Mouse (Mus musculus) monocyte, adult 59 days (primary cell): ENCODE data around the gene Zfp566. TPM values are rescaled to one million over a fixed set of nuclear protein-coding genes. Genes with fewer than 3 reads are reported as not detected.

Experiments
- total RNA-seq, 2 experiments: library from RNA; stranded (reverse); gene quantifications; one replicate each; pipeline ENCODE4 v1.2.4; 2023

The Zfp566 gene
- 1 to 10 TPM; 2.5 to 3.2 TPM for total RNA-seq

DNA sequence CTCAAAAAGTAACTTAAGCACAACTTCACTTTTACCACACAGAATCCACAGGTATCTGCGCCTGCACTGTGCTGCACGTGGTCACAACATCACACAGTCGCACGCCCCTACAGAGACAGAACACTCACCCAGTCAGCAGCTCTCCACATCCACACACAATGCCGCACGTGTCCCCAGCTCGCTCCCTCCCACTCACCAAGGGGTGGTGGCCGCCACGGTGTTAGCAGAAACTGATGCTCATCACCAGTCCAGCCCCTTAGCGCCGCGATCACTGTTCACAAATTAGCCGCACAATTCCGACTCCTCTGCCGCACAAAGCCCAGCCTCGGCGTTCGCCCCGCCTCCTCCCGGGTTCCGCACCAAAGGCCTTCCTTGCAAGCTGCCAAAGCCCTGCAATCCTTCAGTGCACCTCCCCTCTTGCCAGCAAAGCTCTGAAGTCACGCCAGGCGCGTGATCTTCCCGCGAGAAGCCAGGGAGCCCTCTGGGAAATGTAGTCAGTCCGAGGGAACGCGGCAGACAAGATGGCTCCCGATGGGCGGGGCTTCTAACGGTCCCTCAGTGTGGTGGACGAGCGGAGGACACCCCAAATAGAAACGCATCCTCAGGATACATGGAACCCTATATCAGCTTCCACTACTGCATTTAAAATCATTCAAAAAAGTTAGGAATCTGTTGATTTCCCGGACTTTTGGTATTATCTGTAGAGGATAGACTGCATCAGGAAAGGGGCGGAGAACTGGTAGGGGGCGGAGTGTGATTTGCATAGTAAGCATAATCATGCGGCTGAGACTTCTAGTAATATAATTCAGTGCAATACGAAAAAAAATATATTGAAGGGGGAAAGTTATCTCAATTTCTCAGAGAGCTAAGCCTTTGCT is at the start of gene Zfp566, which contains the start of gene Gm26920:
TSS of gene Zfp566 (minus strand) at position 436 of the 878 bp plus-strand sequence.
TSS of gene Gm26920 (minus strand) at position 319 of the 878 bp plus-strand sequence.

DNA sequence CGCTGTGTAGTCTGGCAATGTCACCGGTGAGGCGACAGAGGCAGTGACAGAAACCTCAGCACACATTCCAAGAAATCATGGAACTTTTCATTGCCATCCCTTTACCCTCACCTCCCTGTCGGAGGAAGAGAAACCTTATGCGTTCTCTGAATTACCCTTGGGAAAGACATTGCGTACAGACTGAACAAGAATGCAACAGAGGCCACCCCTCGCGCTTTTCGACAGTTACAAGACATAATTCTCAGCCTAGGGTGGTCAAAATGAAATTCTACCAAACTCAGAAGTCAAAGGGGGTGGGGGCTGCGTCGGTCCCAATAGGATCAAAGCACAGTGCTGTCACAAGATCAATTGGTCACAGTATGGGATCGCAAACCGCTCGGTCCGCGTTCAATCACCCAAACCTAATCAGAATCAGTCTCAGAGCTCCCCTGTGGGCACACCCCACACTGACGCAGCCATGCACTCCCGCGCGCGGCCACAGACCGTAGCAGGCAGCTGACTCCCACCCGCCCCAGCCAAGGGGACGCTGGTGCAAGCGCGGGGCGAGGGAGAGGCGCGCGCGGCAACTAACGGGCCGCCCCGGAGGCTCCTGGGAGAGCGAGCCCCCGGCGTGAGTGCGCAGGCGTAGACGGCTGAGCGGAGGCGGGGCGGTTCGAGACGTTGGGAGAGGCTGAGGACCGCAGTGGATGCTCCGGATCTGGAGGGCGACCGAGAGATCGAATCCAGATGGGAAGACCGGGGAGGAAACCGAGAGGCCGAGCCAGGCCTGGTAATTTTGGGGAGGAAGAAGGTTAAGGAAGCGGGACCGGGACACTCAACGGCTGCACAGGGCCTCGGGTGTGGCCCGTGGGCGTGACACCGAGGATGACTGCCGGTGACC is 31.2 kb upstream of the Zfp566 start, which contains the start of gene Zfp382:
TSS of gene Zfp382 (plus strand) at position 635 of the 880 bp plus-strand sequence.

DNA sequence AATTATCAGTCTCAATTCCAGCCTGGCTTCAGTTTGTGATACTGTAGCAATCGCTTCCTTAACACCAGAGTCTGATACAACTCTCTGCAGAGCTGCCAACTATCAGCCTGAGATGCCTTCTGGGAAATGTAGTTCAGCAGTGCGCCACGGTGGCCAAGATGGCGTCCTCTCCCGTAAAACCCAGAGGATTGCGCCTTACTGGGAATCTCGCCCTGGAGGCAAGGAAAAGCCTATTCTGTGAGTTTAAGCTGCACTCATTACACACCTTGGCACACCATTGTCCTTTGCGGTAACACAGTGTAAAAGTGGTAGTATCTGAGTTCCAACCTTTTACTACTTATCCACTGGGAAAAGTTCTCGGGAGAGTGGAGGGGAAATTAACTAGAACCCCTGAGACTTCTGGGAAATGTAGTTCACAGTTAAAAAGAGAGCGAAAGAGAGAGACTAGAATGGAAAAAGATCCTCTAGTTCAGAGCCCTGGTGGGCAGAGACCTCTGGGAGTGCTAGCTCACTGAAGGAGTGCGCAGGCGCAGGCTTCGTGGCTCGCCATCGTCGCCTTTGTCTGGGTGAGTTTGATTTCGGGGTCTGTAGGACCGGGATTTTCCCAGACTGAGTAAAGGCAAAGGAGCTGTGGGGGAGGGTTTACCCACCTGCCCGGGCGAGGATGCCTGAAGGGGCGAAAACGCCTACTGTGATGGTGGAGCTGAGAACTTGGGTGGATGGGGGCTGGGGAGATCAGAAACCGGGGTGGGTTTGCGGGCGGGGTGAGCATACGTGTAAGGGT is 4.5 kb upstream of the Zfp566 start, which contains the start of gene Zfp260:
TSS of gene Zfp260 (plus strand) at position 132 of the 784 bp plus-strand sequence.

DNA sequence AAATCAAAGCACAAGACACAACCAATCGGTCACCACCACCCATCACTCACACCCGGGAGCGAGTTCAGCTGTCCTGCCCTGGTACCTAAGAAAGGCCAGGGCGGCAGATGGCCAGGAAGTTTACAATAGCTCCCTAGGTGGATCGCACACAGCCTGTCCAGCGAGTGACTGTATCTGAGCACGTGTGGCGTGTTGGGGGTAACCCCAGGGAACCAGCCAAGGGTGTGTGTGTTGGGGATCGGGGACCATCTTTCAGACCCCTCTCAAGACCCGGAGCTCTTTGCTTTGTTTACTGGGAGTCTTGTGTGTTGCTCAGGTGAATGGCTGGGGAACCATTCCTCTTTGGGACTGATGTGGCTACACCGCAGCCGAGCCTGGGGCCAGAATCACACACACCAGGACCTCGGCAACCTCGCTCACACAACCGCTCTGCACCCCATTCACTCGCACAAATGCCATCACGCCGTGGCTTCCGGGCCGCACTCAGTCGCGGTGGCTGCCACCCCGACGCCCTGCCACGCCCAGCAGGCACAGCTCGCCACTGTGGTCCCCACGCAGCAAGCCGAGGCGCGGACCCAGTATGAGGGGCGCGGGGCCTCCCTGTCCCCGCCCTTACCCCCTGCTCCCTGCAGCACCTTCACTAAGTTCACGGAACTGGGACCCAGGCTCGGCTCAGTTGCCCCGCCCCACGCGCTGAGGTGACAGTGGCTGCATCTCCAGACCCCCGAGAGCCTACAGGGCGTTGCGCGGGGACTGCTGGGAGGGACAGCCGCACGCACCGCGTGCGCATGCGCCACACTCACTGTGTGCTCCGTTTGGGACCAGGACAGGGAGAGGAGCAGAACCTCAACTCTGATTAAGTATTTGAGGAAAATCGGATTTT is 17.9 kb downstream of the Zfp566 start, which contains the start of gene Zfp82:
TSS of gene Zfp82 (minus strand) at position 755 of the 883 bp plus-strand sequence.

DNA sequence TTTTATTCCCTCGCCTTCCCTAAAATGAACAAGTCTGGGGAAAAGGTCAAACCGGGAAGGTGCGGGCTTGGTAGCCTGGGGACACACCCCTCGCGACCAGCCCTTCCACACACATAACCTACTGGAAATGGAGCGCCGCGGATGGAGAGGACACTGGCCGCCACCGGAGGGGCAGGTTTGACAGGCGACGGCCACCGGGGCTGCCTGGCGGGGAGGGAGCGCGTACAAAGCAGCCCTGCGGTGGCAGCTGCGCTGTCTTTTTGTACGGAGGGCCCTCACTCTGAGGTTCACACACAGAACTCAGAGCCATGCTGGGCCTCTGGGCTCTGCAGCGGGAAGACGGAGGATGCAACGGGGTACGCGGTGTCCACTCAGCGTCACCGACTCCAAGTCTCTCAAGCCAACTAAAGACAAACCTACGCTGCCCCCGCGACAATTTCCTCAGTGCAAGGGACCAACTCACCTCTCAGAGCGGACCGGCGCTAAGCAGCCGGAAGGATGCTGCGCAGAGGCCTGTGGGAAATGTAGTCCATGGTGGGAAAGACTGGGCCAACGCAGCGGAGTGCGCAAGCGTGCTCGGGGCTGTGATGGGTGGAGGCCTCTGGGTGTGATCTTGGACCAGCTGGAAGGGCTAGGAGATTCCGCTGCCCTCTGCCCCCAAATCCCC is 39.3 kb downstream of the Zfp566 start, which contains the start of gene Zfp14:
TSS of gene Zfp14 (minus strand) at position 499 of the 667 bp plus-strand sequence.

Other genes with a start within 250 kb of the Zfp566 start
- gene Zfp940, start 236.9 kb downstream of the Zfp566 start, total RNA-seq: 1 to 10 TPM; 1.2 to 1.9 TPM
- gene Zfp420, start 230.5 kb downstream of the Zfp566 start, total RNA-seq: 1 to 10 TPM; 3.5 to 3.7 TPM
- 1 to 10 TPM; 2.3 to 3.7 TPM for gene Zfp27, start 184.0 kb downstream of the Zfp566 start, total RNA-seq
- 1 to 10 TPM; 1.6 to 2.3 TPM for gene Zfp383, start 182.3 kb downstream of the Zfp566 start, total RNA-seq
- gene Zfp74, start 136.4 kb downstream of the Zfp566 start, total RNA-seq: 1 to 10 TPM; 4.8 to 7.2 TPM
- gene Zfp568, start 106.6 kb downstream of the Zfp566 start, total RNA-seq: 10 to 100 TPM; 14.3 to 16.7 TPM
- gene Zfp14, start 39.1 kb downstream of the Zfp566 start, total RNA-seq: 1 to 10 TPM in 1 of 2 experiments, under 1 TPM in 1; 0.61 to 2.1 TPM
- gene Zfp82, start 17.6 kb downstream of the Zfp566 start, total RNA-seq: 1 to 10 TPM in 1 of 2 experiments, under 1 TPM in 1; 0.82 to 1.2 TPM
- not detected for gene Gm26920, start 117 bp downstream of the Zfp566 start, total RNA-seq
- 10 to 100 TPM; 14.7 to 16.2 TPM for gene Zfp260, start 4.2 kb upstream of the Zfp566 start, total RNA-seq
- gene Zfp382, start 31.4 kb upstream of the Zfp566 start, total RNA-seq: 1 to 10 TPM; 2.7 to 5.0 TPM
- 10 to 100 TPM; 23.9 to 24.1 TPM for gene Zfp146, start 79.2 kb upstream of the Zfp566 start, total RNA-seq
- gene Cox7a1, start 93.6 kb upstream of the Zfp566 start, total RNA-seq: 1 to 10 TPM in 1 of 2 experiments, not detected in 1; 1.5 TPM
- 100 to 1,000 TPM; 298 to 315 TPM for gene Capns1, start 108.3 kb upstream of the Zfp566 start, total RNA-seq
- 10 to 100 TPM; 47.9 to 57.5 TPM for gene Polr2i, start 141.4 kb upstream of the Zfp566 start, total RNA-seq
- 10 to 100 TPM; 39.7 to 59.4 TPM for gene Tbcb, start 141.7 kb upstream of the Zfp566 start, total RNA-seq
- not detected for gene Ovol3, start 145.2 kb upstream of the Zfp566 start, total RNA-seq
- gene Thap8, start 189.6 kb upstream of the Zfp566 start, total RNA-seq: 1 to 10 TPM in 1 of 2 experiments, under 1 TPM in 1; 0.73 to 2.0 TPM
- 10 to 100 TPM; 16.7 to 20.0 TPM for gene Wdr62, start 189.9 kb upstream of the Zfp566 start, total RNA-seq
- under 1 TPM in 1 of 2 experiments, not detected in 1; 0.21 TPM for gene Clip3, start 201.2 kb upstream of the Zfp566 start, total RNA-seq
- gene Alkbh6, start 218.2 kb upstream of the Zfp566 start, total RNA-seq: 10 to 100 TPM; 30.8 to 31.4 TPM
- gene Syne4, start 224.3 kb upstream of the Zfp566 start, total RNA-seq: 1 to 10 TPM; 1.9 to 3.4 TPM
- 1 to 10 TPM; 3.8 to 4.6 TPM for gene E130208F15Rik, start 231.2 kb upstream of the Zfp566 start, total RNA-seq
- gene Sdhaf1, start 233.4 kb upstream of the Zfp566 start, total RNA-seq: 10 to 100 TPM; 15.3 to 15.4 TPM